Mouse (Mus musculus): ENCODE measurements at regions not wholly inside any gene's neighbourhood (a gene's known extent, or its start where the extent isn't known, plus 50 kb on each side); places are given as distances from the start of the nearest gene placed in this dataset.

GRCm38 (mm10) chr1:183826300-183826699 is 186.8 kb upstream of the Dusp10 start:
- Histone ChIP-seq H3K27me3 (ENCODE audit: control insufficient read depth, insufficient read depth, low read depth, low read length) (no peaks in the 10 kb centered on the region), H3K9me3 (replicated peaks; ENCODE audit: control insufficient read depth, low read length) (no peaks in the 10 kb centered on the region), H3K36me3 (ENCODE audit: control insufficient read depth, insufficient read depth) (no peaks in the 10 kb centered on the region), H3K4me3 (ENCODE audit: low read depth, low read length) (no peak overlapping the region), H3K4me2 (ENCODE audit: low read depth, low read length) (no peak overlapping the region), H3K27ac (ENCODE audit: low read length) (no peak overlapping the region), H3K9ac (ENCODE audit: low read depth, low read length) (no peak overlapping the region), H3K4me1 (ENCODE audit: control insufficient read depth, low read depth, low read length) (no peaks in the 10 kb centered on the region)
- no peak for ATAC-seq (ENCODE audit: low read depth)
- WGBS (ENCODE audit: insufficient replicate concordance): 67% methylated on average over 4 of the region's 4 CpGs

GRCm38 (mm10) chr1:183845135-183845534 is 168.0 kb upstream of the Dusp10 start:
- H3K4me2 ChIP-seq (ENCODE audit: low read depth, low read length): no peak overlapping the region
- no peak for ATAC-seq (ENCODE audit: low read depth)
- no peaks in the 10 kb centered on the region for H3K36me3 ChIP-seq (ENCODE audit: control insufficient read depth, insufficient read depth)
- H3K27me3 ChIP-seq (ENCODE audit: control insufficient read depth, insufficient read depth, low read depth, low read length): no peaks in the 10 kb centered on the region
- no peak overlapping the region for H3K27ac ChIP-seq (ENCODE audit: low read length)
- 22% methylated on average over 4 of the region's 4 CpGs for WGBS (ENCODE audit: insufficient replicate concordance)
- H3K4me3 ChIP-seq (ENCODE audit: low read depth, low read length): no peak overlapping the region
- no peak overlapping the region for H3K9ac ChIP-seq (ENCODE audit: low read depth, low read length)
- no peaks in the 10 kb centered on the region for H3K4me1 ChIP-seq (ENCODE audit: control insufficient read depth, low read depth, low read length)
- H3K9me3 ChIP-seq (replicated peaks; ENCODE audit: control insufficient read depth, low read length): no peaks in the 10 kb centered on the region

GRCm38 (mm10) chr1:183853956-183854613 is 159.0 kb upstream of the Dusp10 start:
- Histone ChIP-seq H3K4me1 (ENCODE audit: control insufficient read depth, low read depth, low read length) (no peaks in the 10 kb centered on the region), H3K4me2 (ENCODE audit: low read depth, low read length) (no peak overlapping the region), H3K4me3 (ENCODE audit: low read depth, low read length) (no peak overlapping the region), H3K27ac (ENCODE audit: low read length) (no peak overlapping the region), H3K36me3 (ENCODE audit: control insufficient read depth, insufficient read depth) (no peaks in the 10 kb centered on the region), H3K9ac (ENCODE audit: low read depth, low read length) (no peak overlapping the region), H3K27me3 (ENCODE audit: control insufficient read depth, insufficient read depth, low read depth, low read length) (no peaks in the 10 kb centered on the region), H3K9me3 (replicated peaks; ENCODE audit: control insufficient read depth, low read length) (no peaks in the 10 kb centered on the region)
- WGBS (ENCODE audit: insufficient replicate concordance): 60% methylated on average over 3 of the region's 3 CpGs
- ATAC-seq (ENCODE audit: low read depth): no peak

- H3K4me1 ChIP-seq (ENCODE audit: control insufficient read depth, low read depth, low read length): no peaks in the 10 kb centered on the region
- H3K4me3 ChIP-seq (ENCODE audit: low read depth, low read length): no peak overlapping the region
- no peaks in the 10 kb centered on the region for H3K36me3 ChIP-seq (ENCODE audit: control insufficient read depth, insufficient read depth)
- H3K4me2 ChIP-seq (ENCODE audit: low read depth, low read length): no peak overlapping the region
- no peak for ATAC-seq (ENCODE audit: low read depth)
- no peaks in the 10 kb centered on the region for H3K27me3 ChIP-seq (ENCODE audit: control insufficient read depth, insufficient read depth, low read depth, low read length)
- no peak overlapping the region for H3K9ac ChIP-seq (ENCODE audit: low read depth, low read length)
- 66% methylated on average over 4 of the region's 4 CpGs for WGBS (ENCODE audit: insufficient replicate concordance)
- no peak overlapping the region for H3K27ac ChIP-seq (ENCODE audit: low read length)
- H3K9me3 ChIP-seq (replicated peaks; ENCODE audit: control insufficient read depth, low read length): no peaks in the 10 kb centered on the region
Observed at GRCm38 (mm10) chr1:183865111-183865510, 148.0 kb upstream of the Dusp10 start.

- no peak overlapping the region for H3K4me3 ChIP-seq (ENCODE audit: low read depth, low read length)
- no peaks in the 10 kb centered on the region for H3K9me3 ChIP-seq (replicated peaks; ENCODE audit: control insufficient read depth, low read length)
- H3K36me3 ChIP-seq (ENCODE audit: control insufficient read depth, insufficient read depth): no peaks in the 10 kb centered on the region
- H3K4me2 ChIP-seq (ENCODE audit: low read depth, low read length): no peak overlapping the region
- 56% methylated on average over 3 of the region's 3 CpGs for WGBS (ENCODE audit: insufficient replicate concordance)
- no peak overlapping the region for H3K9ac ChIP-seq (ENCODE audit: low read depth, low read length)
- H3K4me1 ChIP-seq (ENCODE audit: control insufficient read depth, low read depth, low read length): no peaks in the 10 kb centered on the region
- ATAC-seq (ENCODE audit: low read depth): no peak
- no peak overlapping the region for H3K27ac ChIP-seq (ENCODE audit: low read length)
- no peaks in the 10 kb centered on the region for H3K27me3 ChIP-seq (ENCODE audit: control insufficient read depth, insufficient read depth, low read depth, low read length)
Observed at GRCm38 (mm10) chr1:183865586-183865985, 147.5 kb upstream of the Dusp10 start.

- ATAC-seq (ENCODE audit: low read depth): no peak
- Histone ChIP-seq H3K4me1 (ENCODE audit: control insufficient read depth, low read depth, low read length) (no peaks in the 10 kb centered on the region), H3K36me3 (ENCODE audit: control insufficient read depth, insufficient read depth) (no peaks in the 10 kb centered on the region), H3K4me2 (ENCODE audit: low read depth, low read length) (no peak overlapping the region), H3K27me3 (ENCODE audit: control insufficient read depth, insufficient read depth, low read depth, low read length) (no peaks in the 10 kb centered on the region), H3K4me3 (ENCODE audit: low read depth, low read length) (no peak overlapping the region), H3K9me3 (replicated peaks; ENCODE audit: control insufficient read depth, low read length) (no peaks in the 10 kb centered on the region), H3K9ac (ENCODE audit: low read depth, low read length) (no peak overlapping the region), H3K27ac (ENCODE audit: low read length) (no peak overlapping the region)
- WGBS (ENCODE audit: insufficient replicate concordance): 86% methylated on average over 5 of the region's 5 CpGs
Observed at GRCm38 (mm10) chr1:183868965-183869364, 144.1 kb upstream of the Dusp10 start.

- ATAC-seq (ENCODE audit: low read depth): no peak
- WGBS (ENCODE audit: insufficient replicate concordance): 67% methylated on average over 3 of the region's 3 CpGs
- no peak overlapping the region for H3K4me2 ChIP-seq (ENCODE audit: low read depth, low read length)
- no peaks in the 10 kb centered on the region for H3K27me3 ChIP-seq (ENCODE audit: control insufficient read depth, insufficient read depth, low read depth, low read length)
- no peaks in the 10 kb centered on the region for H3K4me1 ChIP-seq (ENCODE audit: control insufficient read depth, low read depth, low read length)
- no peak overlapping the region for H3K4me3 ChIP-seq (ENCODE audit: low read depth, low read length)
- H3K9ac ChIP-seq (ENCODE audit: low read depth, low read length): no peak overlapping the region
- no peaks in the 10 kb centered on the region for H3K9me3 ChIP-seq (replicated peaks; ENCODE audit: control insufficient read depth, low read length)
- H3K27ac ChIP-seq (ENCODE audit: low read length): no peak overlapping the region
- H3K36me3 ChIP-seq (ENCODE audit: control insufficient read depth, insufficient read depth): no peaks in the 10 kb centered on the region
Observed at GRCm38 (mm10) chr1:183895936-183896335, 117.2 kb upstream of the Dusp10 start.

GRCm38 (mm10) chr1:183898091-183898490 is 115.0 kb upstream of the Dusp10 start:
- Histone ChIP-seq H3K36me3 (ENCODE audit: control insufficient read depth, insufficient read depth) (no peaks in the 10 kb centered on the region), H3K27me3 (ENCODE audit: control insufficient read depth, insufficient read depth, low read depth, low read length) (no peaks in the 10 kb centered on the region), H3K9me3 (replicated peaks; ENCODE audit: control insufficient read depth, low read length) (no peaks in the 10 kb centered on the region), H3K4me1 (ENCODE audit: control insufficient read depth, low read depth, low read length) (no peaks in the 10 kb centered on the region), H3K9ac (ENCODE audit: low read depth, low read length) (no peak overlapping the region), H3K4me2 (ENCODE audit: low read depth, low read length) (no peak overlapping the region), H3K27ac (ENCODE audit: low read length) (no peak overlapping the region), H3K4me3 (ENCODE audit: low read depth, low read length) (no peak overlapping the region)
- 57% methylated on average over 3 of the region's 3 CpGs for WGBS (ENCODE audit: insufficient replicate concordance)
- ATAC-seq (ENCODE audit: low read depth): no peak

GRCm38 (mm10) chr1:183904564-183904963 is 108.5 kb upstream of the Dusp10 start:
- no peak overlapping the region for H3K27ac ChIP-seq (ENCODE audit: low read length)
- H3K9ac ChIP-seq (ENCODE audit: low read depth, low read length): no peak overlapping the region
- H3K4me3 ChIP-seq (ENCODE audit: low read depth, low read length): no peak overlapping the region
- no peaks in the 10 kb centered on the region for H3K36me3 ChIP-seq (ENCODE audit: control insufficient read depth, insufficient read depth)
- ATAC-seq (ENCODE audit: low read depth): no peak
- H3K9me3 ChIP-seq (replicated peaks; ENCODE audit: control insufficient read depth, low read length): no peaks in the 10 kb centered on the region
- H3K4me1 ChIP-seq (ENCODE audit: control insufficient read depth, low read depth, low read length): no peaks in the 10 kb centered on the region
- WGBS (ENCODE audit: insufficient replicate concordance): 60% methylated on average over 7 of the region's 7 CpGs
- no peaks in the 10 kb centered on the region for H3K27me3 ChIP-seq (ENCODE audit: control insufficient read depth, insufficient read depth, low read depth, low read length)
- H3K4me2 ChIP-seq (ENCODE audit: low read depth, low read length): no peak overlapping the region

Measured in liver, embryonic 16.5 days (tissue).